Mouse (Mus musculus): ENCODE measurements around the gene Anxa6.

DNA sequence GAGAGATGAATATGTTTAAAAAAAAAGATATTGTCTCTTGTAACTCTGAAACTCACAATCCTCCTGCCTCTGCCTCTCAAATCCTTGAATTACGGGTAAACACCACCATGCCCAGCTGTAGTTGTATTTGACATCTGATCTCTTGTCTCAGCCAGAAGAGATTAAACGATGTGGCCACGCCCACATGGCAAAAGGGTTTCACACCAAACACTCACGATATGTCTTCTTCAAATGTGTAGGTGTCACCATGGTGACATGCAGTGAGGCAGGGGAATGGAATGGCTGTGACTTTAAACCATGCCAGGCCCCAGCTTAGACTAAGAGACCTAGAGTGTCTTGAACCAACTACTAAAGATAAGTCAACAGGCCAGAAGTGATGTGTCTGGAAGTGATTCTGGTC lies 33.7 kb upstream of the Anxa6 start:
- TF ChIP-seq CTCF (IDR thresholded peaks at IDR 0.05; ENCODE audit: extremely low read depth, insufficient read depth, low read length) = no peak
- TF ChIP-seq POLR2A (IDR thresholded peaks at IDR 0.05; ENCODE audit: extremely low read depth, insufficient read depth, low read length) = no peak
